Mouse (Mus musculus): Measurements from ENCODE around the gene Adgrf1.

GRCm38 (mm10) chr17:43362362-43362761 lies 92.2 kb downstream of the Adgrf1 start:
- TF ChIP-seq CTCF (IDR thresholded peaks at IDR 0.05; ENCODE audit: control insufficient read depth, insufficient read depth, insufficient read length) (no peak), MYOG (IDR thresholded peaks at IDR 0.05; ENCODE audit: control insufficient read depth, extremely low read depth, insufficient read length) (no peak), USF1 (IDR thresholded peaks at IDR 0.05; ENCODE audit: low read depth) (no peak), MAX (IDR thresholded peaks at IDR 0.05) (no peak), MYOD1 (IDR thresholded peaks at IDR 0.05; ENCODE audit: control insufficient read depth, insufficient read length, low read depth) (no peak), CEBPB (IDR thresholded peaks at IDR 0.05; ENCODE audit: low read depth) (no peak)
